Mouse (Mus musculus) lung, embryonic 14.5 days (tissue): ENCODE measurements around the gene Sfrp4. TPM values are rescaled to one million over a fixed set of nuclear protein-coding genes. Genes with fewer than 3 reads are reported as not detected.

Source experiments
- ATAC-seq: fragments of 200-750 bp; cut with Nextera tagmentation; 2 replicates; pipeline ENCODE4 v1.8.0; 2017; ENCODE audit warnings: mild to moderate bottlenecking, moderate TSS enrichment, moderate library complexity; ENCODE audit not compliant: insufficient read depth
- DNase-seq: peaks from one replicate; pipeline ENCODE4 v3.0.0-alpha.2; 2015
- H3K27ac ChIP-seq: fragments of 300-500 bp; sonication (generic); 2 replicates; pipeline ENCODE4 v1.5.1; 2014; ENCODE audit warnings: low read depth, mild to moderate bottlenecking, moderate library complexity
- H3K27me3 ChIP-seq: fragments of 300-500 bp; sonication (generic); 2 replicates; pipeline ENCODE4 v1.6.1; 2014; ENCODE audit warnings: low read length, control low read depth; ENCODE audit not compliant: insufficient read depth
- H3K36me3 ChIP-seq: fragments of 300-500 bp; sonication (generic); 2 replicates; pipeline ENCODE4 v1.6.1; 2014; ENCODE audit warnings: control low read depth; ENCODE audit not compliant: insufficient read depth
- H3K4me1 ChIP-seq: fragments of 300-500 bp; sonication (generic); 2 replicates; pipeline ENCODE4 v1.6.1; 2014; ENCODE audit warnings: antibody characterized with exemption, control low read depth; ENCODE audit not compliant: insufficient read depth
- H3K4me2 ChIP-seq: fragments of 300-500 bp; sonication (generic); 2 replicates; pipeline ENCODE4 v1.6.1; 2014; ENCODE audit warnings: mild to moderate bottlenecking
- H3K4me3 ChIP-seq: fragments of 300-500 bp; sonication (generic); 2 replicates; pipeline ENCODE4 v1.5.1; 2014; ENCODE audit warnings: low read depth, low read length
- H3K9ac ChIP-seq: fragments of 300-500 bp; sonication (generic); 2 replicates; pipeline ENCODE4 v1.6.1; 2014
- H3K9me3 ChIP-seq: fragments of 300-500 bp; sonication (generic); 2 replicates; pipeline ENCODE4 v1.6.1; 2016; ENCODE audit warnings: low read depth, low read length, control low read depth
- CTCF ChIP-seq: IDR thresholded peaks from 2 replicates; pipeline ENCODE4 v1.5.1; 2016; ENCODE audit warnings: antibody characterized with exemption, low read depth
- WGBS: fragments of 180-500 bp; shearing (Covaris S2); extraction: QIAGEN DNeasy Blood & Tissue Kit; methylation state at CpG from one replicate; pipeline ENCODE4 v1.1.7; 2014; 5-methylcytosine and 5-hydroxymethylcytosine counted together
- polyA plus RNA-seq: library from polyadenylated mRNA; unstranded; fragments of >200 nt; fragmentation: Nextera tagmentation; extraction: Ambion mirVana; gene quantifications from 2 replicates; pipeline ENCODE4 v1.2.1, GENCODE M21; 2014

Sfrp4 gene
- polyA plus RNA-seq, 1 experiment from 2014 or later: 0.32 TPM

- ATAC-seq (no peak), DNase-seq (no peak)
- no peaks in the 10 kb centered on the region for H3K9me3 ChIP-seq
- H3K9ac ChIP-seq: no peak overlapping the region
- 74% methylated on average over 1 of the region's 1 CpGs for WGBS
- TF ChIP-seq CTCF: no peak
- no peaks in the 10 kb centered on the region for H3K4me1 ChIP-seq
- no peak overlapping the region for H3K4me2 ChIP-seq
- H3K27me3 ChIP-seq: no peaks in the 10 kb centered on the region
- H3K27ac ChIP-seq: no peak overlapping the region
- no peaks in the 10 kb centered on the region for H3K36me3 ChIP-seq
- no peak overlapping the region for H3K4me3 ChIP-seq
These were observed 19.2 kb upstream of the Sfrp4 start for GRCm38 (mm10) chr13:19603719-19604118.

- DNase-seq (no peak), ATAC-seq (no peak)
- Histone ChIP-seq H3K9me3 (no peaks in the 10 kb centered on the region), H3K27me3 (no peaks in the 10 kb centered on the region), H3K36me3 (no peaks in the 10 kb centered on the region), H3K9ac (no peak overlapping the region), H3K27ac (no peak overlapping the region), H3K4me1 (no peaks in the 10 kb centered on the region), H3K4me2 (no peak overlapping the region), H3K4me3 (no peak overlapping the region)
- TF ChIP-seq CTCF: no peak
These were observed 18.0 kb upstream of the Sfrp4 start for GRCm38 (mm10) chr13:19604916-19605315.

GRCm38 (mm10) chr13:19608120-19608519, 14.8 kb upstream of the Sfrp4 start:
- H3K36me3 ChIP-seq: no peaks in the 10 kb centered on the region
- H3K27me3 ChIP-seq: no peaks in the 10 kb centered on the region
- no peak overlapping the region for H3K4me2 ChIP-seq
- ATAC-seq (no peak), DNase-seq (no peak)
- no peaks in the 10 kb centered on the region for H3K4me1 ChIP-seq
- no peaks in the 10 kb centered on the region for H3K9me3 ChIP-seq
- TF ChIP-seq CTCF: no peak
- no peak overlapping the region for H3K4me3 ChIP-seq
- H3K9ac ChIP-seq: no peak overlapping the region
- no peak overlapping the region for H3K27ac ChIP-seq

- Histone ChIP-seq H3K9ac (no peak overlapping the region), H3K27ac (no peak overlapping the region), H3K4me2 (no peak overlapping the region), H3K9me3 (no peaks in the 10 kb centered on the region), H3K4me1 (no peaks in the 10 kb centered on the region), H3K4me3 (no peak overlapping the region), H3K27me3 (no peaks in the 10 kb centered on the region), H3K36me3 (no peaks in the 10 kb centered on the region)
- ATAC-seq (no peak), DNase-seq (peak; percentile 27)
- no peak for TF ChIP-seq CTCF
- WGBS: 52% methylated on average over 1 of the region's 1 CpGs
These were observed 10.6 kb upstream of the Sfrp4 start for GRCm38 (mm10) chr13:19612348-19612747.

- H3K4me3 ChIP-seq: no peak overlapping the region
- WGBS: 78% methylated on average over 3 of the region's 3 CpGs
These were observed 9.9 kb upstream of the Sfrp4 start for GRCm38 (mm10) chr13:19612963-19613362.

GRCm38 (mm10) chr13:19613426-19613825, 9.5 kb upstream of the Sfrp4 start:
- 81% methylated on average over 1 of the region's 1 CpGs for WGBS
- H3K4me2 ChIP-seq: no peak overlapping the region
- no peaks in the 10 kb centered on the region for H3K36me3 ChIP-seq
- no peaks in the 10 kb centered on the region for H3K4me1 ChIP-seq
- H3K27me3 ChIP-seq: no peaks in the 10 kb centered on the region
- H3K9ac ChIP-seq: no peak overlapping the region
- H3K9me3 ChIP-seq: no peaks in the 10 kb centered on the region
- H3K27ac ChIP-seq: no peak overlapping the region
- no peak overlapping the region for H3K4me3 ChIP-seq
- DNase-seq: no peak
- no peak for ATAC-seq
- no peak for TF ChIP-seq CTCF

More at GRCm38 (mm10) chr13:19612963-19613362, 9.9 kb upstream of the Sfrp4 start:
- H3K4me1 ChIP-seq: no peaks in the 10 kb centered on the region
- no peak overlapping the region for H3K4me2 ChIP-seq
- no peak for ATAC-seq
- H3K9ac ChIP-seq: no peak overlapping the region
- H3K27ac ChIP-seq: no peak overlapping the region
- TF ChIP-seq CTCF: no peak
- H3K27me3 ChIP-seq: no peaks in the 10 kb centered on the region
- H3K9me3 ChIP-seq: no peaks in the 10 kb centered on the region
- no peaks in the 10 kb centered on the region for H3K36me3 ChIP-seq
- DNase-seq: no peak

GRCm38 (mm10) chr13:19614311-19614710, 8.6 kb upstream of the Sfrp4 start:
- no peak for TF ChIP-seq CTCF
- no peak overlapping the region for H3K27ac ChIP-seq
- no peaks in the 10 kb centered on the region for H3K4me1 ChIP-seq
- H3K9ac ChIP-seq: no peak overlapping the region
- no peaks in the 10 kb centered on the region for H3K9me3 ChIP-seq
- no peaks in the 10 kb centered on the region for H3K36me3 ChIP-seq
- WGBS: 83% methylated on average over 1 of the region's 1 CpGs
- no peak for ATAC-seq
- H3K27me3 ChIP-seq: no peaks in the 10 kb centered on the region
- no peak overlapping the region for H3K4me3 ChIP-seq
- no peak for DNase-seq
- no peak overlapping the region for H3K4me2 ChIP-seq

- WGBS: 94% methylated on average over 4 of the region's 4 CpGs
- Histone ChIP-seq H3K4me3 (peak overlapping the region; percentile 66; the same call in 1 of the 2 replicates), H3K4me1 (no peaks in the 10 kb centered on the region), H3K27me3 (no peaks in the 10 kb centered on the region), H3K9me3 (no peaks in the 10 kb centered on the region), H3K9ac (no peak overlapping the region), H3K27ac (no peak overlapping the region), H3K36me3 (no peaks in the 10 kb centered on the region), H3K4me2 (peak overlapping the region; percentile 96)
- ATAC-seq (no peak), DNase-seq (no peak)
- TF ChIP-seq CTCF: no peak
These were observed 4.8 kb upstream of the Sfrp4 start for GRCm38 (mm10) chr13:19618081-19618480.
